Mouse (Mus musculus) hindbrain, embryonic 11.5 days (tissue): ENCODE data around the gene Ctsd. TPM values are rescaled to one million over a fixed set of nuclear protein-coding genes. Genes with fewer than 3 reads are reported as not detected.
"Not testable (repeated sequence)": the region's sequence is repeated elsewhere in the genome, so short reads cannot be mapped to it uniquely, and the experiment has no call there.

Experiments
- ATAC-seq: fragments of 200-750 bp; cut with Nextera tagmentation; 2 replicates; pipeline ENCODE4 v1.8.0; 2017; ENCODE audit warnings: mild to moderate bottlenecking, moderate TSS enrichment, moderate library complexity; ENCODE audit not compliant: low FRiP score
- DNase-seq: peaks from one replicate; pipeline ENCODE4 v3.0.0-alpha.2; 2015; ENCODE audit warnings: low spot score
- H3K27ac ChIP-seq: fragments of 300-500 bp; sonication (generic); 2 replicates; pipeline ENCODE4 v1.5.1; 2014; ENCODE audit warnings: mild to moderate bottlenecking, low read depth, low read length
- H3K27me3 ChIP-seq: fragments of 300-500 bp; sonication (generic); 2 replicates; pipeline ENCODE4 v1.6.1; 2014; ENCODE audit warnings: mild to moderate bottlenecking, low read length, moderate library complexity, mixed read lengths; ENCODE audit not compliant: control insufficient read depth, insufficient read depth
- H3K36me3 ChIP-seq: fragments of 300-500 bp; sonication (generic); 2 replicates; pipeline ENCODE4 v1.6.1; 2014; ENCODE audit warnings: mild to moderate bottlenecking, low read length, moderate library complexity, mixed read lengths; ENCODE audit not compliant: control insufficient read depth, insufficient read depth
- H3K4me1 ChIP-seq: fragments of 300-500 bp; sonication (generic); replicated peaks from 2 replicates; pipeline ENCODE4 v1.6.1; 2014; ENCODE audit warnings: low read length, mixed read lengths; ENCODE audit not compliant: control insufficient read depth, insufficient read depth
- H3K4me2 ChIP-seq: fragments of 300-500 bp; sonication (generic); replicated peaks from 2 replicates; pipeline ENCODE4 v1.6.1; 2014; ENCODE audit warnings: mild to moderate bottlenecking, low read depth, low read length
- H3K4me3 ChIP-seq: fragments of 300-500 bp; sonication (generic); 2 replicates; pipeline ENCODE4 v1.5.1; 2014; ENCODE audit warnings: low read depth, low read length
- H3K9ac ChIP-seq: fragments of 300-500 bp; sonication (generic); 2 replicates; pipeline ENCODE4 v1.6.1; 2014; ENCODE audit warnings: low read depth, low read length
- H3K9me3 ChIP-seq: fragments of 300-500 bp; sonication (generic); 2 replicates; pipeline ENCODE4 v1.6.1; 2016; ENCODE audit warnings: low read length; ENCODE audit not compliant: control insufficient read depth
- WGBS: fragments of 180-500 bp; shearing (Covaris S2); extraction: QIAGEN DNeasy Blood & Tissue Kit; methylation state at CpG from one replicate; pipeline ENCODE4 v1.1.7; 2014; 5-methylcytosine and 5-hydroxymethylcytosine counted together
- polyA plus RNA-seq: library from polyadenylated mRNA; unstranded; fragments of >200 nt; fragmentation: Nextera tagmentation; extraction: Ambion mirVana; gene quantifications from 2 replicates; pipeline ENCODE4 v1.2.1, GENCODE M21; 2014

Ctsd gene
- polyA plus RNA-seq, 1 experiment from 2014 or later, result 168 TPM

DNA sequence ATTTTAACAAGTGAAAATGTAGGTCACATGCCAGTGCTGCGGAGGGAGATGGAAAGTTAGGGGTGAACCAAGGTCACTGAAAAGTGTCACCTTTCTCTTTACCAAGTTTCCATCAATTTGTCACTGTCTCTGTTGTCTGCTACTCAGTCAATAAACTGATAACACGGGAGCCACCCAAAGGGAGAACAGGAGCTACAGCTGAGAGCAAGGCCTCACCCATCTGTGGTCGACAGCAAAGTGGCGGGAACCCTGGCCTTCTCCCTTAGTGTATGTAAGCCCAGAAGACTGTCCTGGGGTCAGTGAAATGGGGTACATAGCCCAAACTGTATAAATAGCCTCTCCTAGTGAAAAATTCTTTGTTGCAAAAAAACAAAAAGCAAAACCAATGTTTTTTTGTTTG lies 40.3 kb downstream of the Ctsd start:
- H3K4me3 ChIP-seq, result no peak overlapping the region
- H3K36me3 ChIP-seq, result no peaks in the 10 kb centered on the region
- H3K27ac ChIP-seq, result no peak overlapping the region
- 73% methylated on average over 4 of the region's 4 CpGs for WGBS
- no peaks in the 10 kb centered on the region for H3K9me3 ChIP-seq
- H3K27me3 ChIP-seq, result no peaks in the 10 kb centered on the region
- no peaks in the 10 kb centered on the region; the same call in 1 of the 2 replicates for H3K4me1 ChIP-seq
- ATAC-seq (no peak), DNase-seq (no peak)
- H3K4me2 ChIP-seq, result no peak overlapping the region
- H3K9ac ChIP-seq, result no peak overlapping the region

DNA sequence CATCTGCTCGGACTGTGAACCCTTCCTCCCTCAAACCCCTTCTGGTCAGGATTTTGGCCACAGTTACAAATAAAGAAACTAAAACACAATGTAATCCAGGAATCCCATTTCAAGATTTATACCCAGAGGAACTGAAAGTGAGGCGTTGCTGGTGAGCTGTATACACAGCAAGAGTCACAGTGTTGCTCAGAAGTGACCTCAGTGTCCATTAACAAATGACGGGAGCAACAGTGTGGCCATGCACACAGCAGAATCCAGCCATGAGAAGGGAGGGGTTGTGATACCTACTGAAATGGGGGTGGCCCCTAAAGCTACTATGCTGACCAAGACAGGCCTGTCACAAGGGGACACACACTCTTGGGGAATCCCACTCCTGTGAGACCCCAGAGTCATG lies 45.6 kb downstream of the Ctsd start:
- Histone ChIP-seq H3K4me3 (no peak overlapping the region), H3K27me3 (no peaks in the 10 kb centered on the region), H3K9me3 (no peaks in the 10 kb centered on the region), H3K36me3 (no peaks in the 10 kb centered on the region), H3K4me1 (no peaks in the 10 kb centered on the region), H3K4me2 (no peak overlapping the region), H3K9ac (no peak overlapping the region), H3K27ac (no peak overlapping the region)
- WGBS, result 76% methylated on average over 3 of the region's 3 CpGs
- ATAC-seq (no peak), DNase-seq (no peak)

DNA sequence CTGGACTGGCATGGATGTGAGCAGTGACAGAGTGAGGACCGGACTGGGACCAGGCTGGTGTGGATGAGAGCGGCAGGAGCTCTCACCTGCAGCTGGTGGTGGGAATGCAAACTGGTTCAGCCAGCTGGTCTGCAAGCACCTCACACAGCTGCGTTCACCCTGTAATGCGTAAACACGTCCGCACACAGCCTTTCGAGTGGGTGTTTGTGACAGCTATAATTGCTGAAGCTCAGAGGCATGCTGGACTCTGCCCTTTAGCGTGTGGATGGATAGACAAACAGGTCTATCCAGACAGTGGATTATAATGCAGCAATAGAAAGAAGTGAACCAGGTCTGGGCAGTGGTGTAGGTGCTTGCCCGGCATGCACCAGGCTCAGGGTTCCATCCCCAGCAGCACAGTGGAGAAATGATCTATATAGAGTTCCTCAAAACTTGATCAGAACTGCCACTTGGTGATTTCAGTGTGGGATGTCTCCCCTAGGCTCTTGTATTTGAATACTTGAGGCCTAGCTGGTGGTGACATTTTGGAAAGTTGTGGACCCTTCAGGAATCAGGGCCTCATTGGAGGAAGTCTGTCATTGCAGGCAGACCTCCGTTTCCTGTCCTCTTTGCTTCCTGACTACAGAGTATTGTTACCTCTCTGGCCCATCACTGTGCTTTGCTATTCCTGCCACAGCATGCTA lies 46.1 kb downstream of the Ctsd start:
- Histone ChIP-seq H3K4me2 (no peak overlapping the region), H3K27ac (no peak overlapping the region), H3K9ac (no peak overlapping the region), H3K36me3 (no peaks in the 10 kb centered on the region), H3K4me3 (no peak overlapping the region), H3K27me3 (no peaks in the 10 kb centered on the region), H3K4me1 (no peaks in the 10 kb centered on the region), H3K9me3 (no peaks in the 10 kb centered on the region)
- WGBS, result 82% methylated on average over 10 of the region's 10 CpGs
- ATAC-seq (no peak), DNase-seq (no peak)

DNA sequence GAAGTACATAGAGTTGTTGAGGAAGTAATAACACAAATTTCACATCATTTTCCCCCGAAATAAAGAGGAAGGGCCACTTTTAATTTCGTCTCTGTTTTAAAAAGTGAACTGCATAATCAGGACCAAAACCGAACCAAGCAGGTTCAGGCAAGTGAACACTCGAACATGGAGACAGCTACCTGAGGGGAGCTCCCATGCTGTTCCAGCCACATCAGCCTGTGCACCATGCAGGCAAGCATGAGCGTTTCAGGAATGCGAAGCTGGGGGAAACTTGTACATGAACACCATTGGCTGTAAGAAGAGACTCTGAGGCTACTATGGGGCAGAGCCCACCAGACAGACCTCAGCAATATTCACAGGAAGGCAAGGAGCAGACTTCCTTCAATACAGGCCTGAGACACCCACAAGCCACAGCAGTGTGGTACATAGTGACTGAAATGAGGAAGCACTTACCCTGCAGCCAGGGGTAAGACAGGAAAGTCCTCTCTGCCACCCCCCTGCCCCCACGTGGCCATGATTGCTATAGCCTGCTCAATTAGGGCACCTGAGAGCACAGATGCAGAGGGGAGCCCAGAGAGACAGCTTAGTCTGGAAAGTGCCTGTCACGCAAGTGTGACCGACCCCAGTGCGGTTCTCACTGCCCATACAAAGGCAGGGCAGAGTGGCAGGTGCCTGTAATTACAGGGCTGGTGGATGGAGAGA lies 47.4 kb downstream of the Ctsd start:
- Histone ChIP-seq H3K9ac (no peak overlapping the region), H3K27ac (no peak overlapping the region), H3K9me3 (no peaks in the 10 kb centered on the region), H3K36me3 (no peaks in the 10 kb centered on the region), H3K4me3 (no peak overlapping the region), H3K27me3 (no peaks in the 10 kb centered on the region), H3K4me1 (no peaks in the 10 kb centered on the region), H3K4me2 (no peak overlapping the region)
- ATAC-seq (no peak), DNase-seq (no peak)
- 59% methylated on average over 10 of the region's 10 CpGs for WGBS

DNA sequence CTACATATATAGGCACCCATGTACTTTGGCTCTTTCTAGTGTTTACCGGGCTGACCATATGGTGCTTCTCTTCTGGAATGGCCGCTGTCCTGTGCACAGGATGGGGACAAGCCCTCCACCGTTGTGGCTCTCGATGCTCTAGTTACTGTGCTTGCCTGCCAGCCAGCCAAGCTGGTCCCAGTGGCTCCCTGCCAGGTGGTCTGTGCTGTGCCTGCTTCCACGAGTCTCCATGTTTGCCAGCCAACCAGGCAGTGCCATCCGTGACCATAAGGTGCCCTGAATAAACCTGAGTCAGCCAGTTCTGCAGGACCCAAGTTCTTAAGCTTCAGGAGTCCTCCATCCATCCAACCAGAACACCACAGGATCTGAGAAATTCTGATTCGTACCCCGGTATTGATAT lies 52.7 kb downstream of the Ctsd start:
- Histone ChIP-seq H3K36me3 (no peaks in the 10 kb centered on the region), H3K4me1 (no peaks in the 10 kb centered on the region), H3K4me3 (no peak overlapping the region), H3K4me2 (no peak overlapping the region), H3K9me3 (no peaks in the 10 kb centered on the region), H3K27ac (no peak overlapping the region), H3K27me3 (no peaks in the 10 kb centered on the region), H3K9ac (no peak overlapping the region)
- DNase-seq (no peak), ATAC-seq (no peak)
- WGBS, result 82% methylated on average over 8 of the region's 8 CpGs

DNA sequence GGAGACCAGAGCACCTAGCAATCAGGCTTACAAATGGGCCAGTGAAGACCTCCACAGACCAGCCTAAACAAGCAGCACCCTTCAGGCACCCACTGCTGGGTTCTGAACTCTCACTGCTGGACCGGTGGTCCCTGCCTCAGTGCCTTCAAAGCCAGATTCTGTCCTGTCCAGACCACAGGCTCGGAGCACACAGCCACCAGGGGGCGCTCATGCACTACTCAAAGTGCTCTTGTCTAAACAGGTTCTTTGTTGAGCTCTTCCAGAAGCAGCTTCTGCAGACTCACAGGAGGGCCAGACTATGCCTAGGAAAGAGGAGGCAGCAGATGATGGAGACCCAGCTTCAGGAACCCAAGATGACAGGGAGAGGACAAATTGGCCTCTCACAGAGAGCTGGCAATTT lies 53.6 kb downstream of the Ctsd start:
- Histone ChIP-seq H3K27ac (no peak overlapping the region), H3K9me3 (no peaks in the 10 kb centered on the region), H3K27me3 (no peaks in the 10 kb centered on the region), H3K4me2 (no peak overlapping the region), H3K36me3 (no peaks in the 10 kb centered on the region), H3K9ac (no peak overlapping the region), H3K4me1 (no peaks in the 10 kb centered on the region), H3K4me3 (no peak overlapping the region)
- WGBS, result 3% methylated on average over 3 of the region's 3 CpGs
- ATAC-seq, result peak; percentile 75
- DNase-seq, result peak; percentile 98

DNA sequence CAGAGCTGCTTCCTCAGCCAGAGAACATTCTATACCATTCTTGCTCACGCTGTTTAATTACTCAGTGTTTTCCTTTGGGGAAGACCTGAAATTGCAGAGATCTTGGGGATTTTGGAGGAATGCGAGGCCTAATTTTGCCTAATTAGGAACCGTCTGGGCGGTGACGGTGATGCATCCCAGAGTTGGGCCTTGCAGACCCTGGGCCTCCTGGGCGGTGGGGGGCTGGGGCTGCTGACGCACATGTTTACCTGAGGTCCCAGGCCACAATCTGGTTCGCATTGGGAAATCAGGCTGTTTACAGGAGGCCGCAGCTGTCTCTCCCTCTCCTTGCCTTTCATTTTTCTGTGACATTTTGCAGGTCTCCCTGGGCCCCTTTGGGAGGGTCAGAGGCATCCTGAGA lies 55.1 kb downstream of the Ctsd start:
- H3K4me2 ChIP-seq, H3K9me3 ChIP-seq, H3K27ac ChIP-seq, H3K4me1 ChIP-seq, H3K9ac ChIP-seq, DNase-seq, H3K4me3 ChIP-seq, ATAC-seq, H3K36me3 ChIP-seq, H3K27me3 ChIP-seq: not testable (repeated sequence)
- 79% methylated on average over 2 of the region's 9 CpGs for WGBS

DNA sequence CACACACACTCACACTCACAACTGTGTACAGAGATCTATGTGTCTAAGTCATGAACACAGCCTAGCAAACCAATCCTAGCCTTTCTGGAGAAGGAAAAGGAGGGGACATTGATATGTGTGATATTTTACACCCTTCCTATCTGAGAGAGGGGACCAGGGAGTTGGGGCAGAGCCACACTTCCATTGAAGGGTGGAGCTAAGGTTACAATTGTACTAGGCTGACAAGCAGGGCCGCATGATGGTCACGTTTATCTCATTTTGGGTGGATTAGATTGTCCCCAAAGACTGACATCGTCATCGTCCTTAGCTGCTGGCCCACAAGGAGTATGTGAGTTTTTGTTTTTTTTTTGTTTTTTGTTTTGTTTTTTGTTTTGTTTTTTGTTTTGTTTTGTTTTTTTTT lies 56.6 kb downstream of the Ctsd start:
- WGBS, result 80% methylated on average over 4 of the region's 4 CpGs
- Histone ChIP-seq H3K27me3 (no peaks in the 10 kb centered on the region), H3K4me3 (no peak overlapping the region), H3K27ac (no peak overlapping the region), H3K4me1 (no peaks in the 10 kb centered on the region), H3K9me3 (no peaks in the 10 kb centered on the region), H3K4me2 (no peak overlapping the region), H3K9ac (no peak overlapping the region), H3K36me3 (no peaks in the 10 kb centered on the region)
- DNase-seq, result no peak
- no peak for ATAC-seq

DNA sequence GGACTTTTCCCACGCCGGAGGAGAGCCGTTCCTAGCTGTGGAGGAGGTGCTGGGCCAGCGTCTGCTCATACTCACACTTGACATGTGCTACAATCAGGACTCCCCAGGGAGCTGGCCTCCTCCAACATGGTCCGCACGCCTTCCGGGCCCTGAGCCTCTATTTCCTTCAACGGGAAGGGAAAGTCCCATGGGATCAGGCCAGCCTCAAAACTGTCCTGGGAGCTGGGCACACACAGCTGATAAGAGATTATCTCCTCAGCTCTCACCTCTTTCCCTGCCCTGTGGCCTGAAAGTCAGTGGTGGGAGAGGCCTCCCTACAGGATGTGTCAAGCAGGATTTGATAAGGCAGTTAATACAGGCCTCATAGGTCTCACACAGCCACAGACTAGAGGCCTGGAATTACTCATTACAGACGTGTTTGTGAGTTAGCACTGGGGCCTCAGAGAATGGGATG lies 57.5 kb downstream of the Ctsd start:
- Histone ChIP-seq H3K27ac (no peak overlapping the region), H3K9ac (no peak overlapping the region), H3K27me3 (no peaks in the 10 kb centered on the region), H3K9me3 (no peaks in the 10 kb centered on the region), H3K4me1 (no peaks in the 10 kb centered on the region), H3K4me2 (no peak overlapping the region), H3K4me3 (no peak overlapping the region), H3K36me3 (no peaks in the 10 kb centered on the region)
- DNase-seq (no peak), ATAC-seq (no peak)
- WGBS, result 61% methylated on average over 9 of the region's 9 CpGs
